Mouse (Mus musculus) embryonic fibroblast, embryonic 13.5 days (primary cell): ENCODE data around the gene Rnaseh2b.

Experiments
- CTCF ChIP-seq: IDR thresholded peaks from 2 replicates; pipeline ENCODE4 v1.5.1; 2011; ENCODE audit warnings: mild to moderate bottlenecking, control low read depth, low read length, moderate library complexity, borderline replicate concordance; ENCODE audit not compliant: insufficient read depth
- POLR2A ChIP-seq: IDR thresholded peaks from 2 replicates; pipeline ENCODE4 v1.6.1; 2011; ENCODE audit warnings: low read depth, mild to moderate bottlenecking, control low read depth, low read length, moderate library complexity

GRCm38 (mm10) chr14:62250046-62250445, 42.3 kb upstream of the Rnaseh2b start:
- TF ChIP-seq POLR2A (no peak), CTCF (no peak)
